Mouse (Mus musculus) cerebellum, postnatal 25 days (tissue): Measurements from ENCODE around the gene Fkbp3.

Experiments used
- DNase-seq, 2 experiments: peaks; one replicate each; pipeline ENCODE4 v3.0.0; 2021; ENCODE audit warnings: mixed read lengths in 2 of 2

Gene Fkbp3

DNA sequence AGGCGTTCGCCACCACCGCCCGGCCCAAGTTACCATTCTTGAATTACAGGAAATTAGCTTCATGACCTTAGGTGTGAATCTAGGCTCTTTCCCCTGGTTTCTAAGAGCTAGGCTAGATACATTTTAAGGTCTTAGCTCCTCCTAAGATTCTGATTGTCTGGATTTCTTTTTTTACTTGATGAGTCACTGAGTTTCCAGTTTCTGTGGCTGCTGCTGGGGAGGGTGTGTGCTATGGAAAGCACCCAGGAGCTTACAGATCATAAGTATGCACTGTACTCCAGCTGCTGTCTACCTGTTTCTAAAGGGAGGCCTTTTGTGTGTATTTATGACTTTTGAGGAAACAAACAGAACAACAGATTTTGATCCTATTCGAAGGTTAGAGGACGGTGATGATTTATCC lies 51.0 kb downstream of the Fkbp3 start:
- DNase-seq: no peak
